Mouse (Mus musculus) lung, embryonic 14.5 days (tissue): Measurements from ENCODE around the gene Cbx2. TPM values are rescaled to one million over a fixed set of nuclear protein-coding genes. Genes with fewer than 3 reads are reported as not detected.
A peak's percentile ranks its signal among the peaks of the same experiment; 100 is the strongest.

ENCODE experiments used
- ATAC-seq: fragments of 200-750 bp; cut with Nextera tagmentation; 2 replicates; pipeline ENCODE4 v1.8.0; 2017; ENCODE audit warnings: mild to moderate bottlenecking, moderate TSS enrichment, moderate library complexity; ENCODE audit not compliant: insufficient read depth
- DNase-seq: peaks from one replicate; pipeline ENCODE4 v3.0.0-alpha.2; 2015
- H3K27ac ChIP-seq: fragments of 300-500 bp; sonication (generic); 2 replicates; pipeline ENCODE4 v1.5.1; 2014; ENCODE audit warnings: low read depth, mild to moderate bottlenecking, moderate library complexity
- H3K27me3 ChIP-seq: fragments of 300-500 bp; sonication (generic); 2 replicates; pipeline ENCODE4 v1.6.1; 2014; ENCODE audit warnings: low read length, control low read depth; ENCODE audit not compliant: insufficient read depth
- H3K36me3 ChIP-seq: fragments of 300-500 bp; sonication (generic); 2 replicates; pipeline ENCODE4 v1.6.1; 2014; ENCODE audit warnings: control low read depth; ENCODE audit not compliant: insufficient read depth
- H3K4me1 ChIP-seq: fragments of 300-500 bp; sonication (generic); 2 replicates; pipeline ENCODE4 v1.6.1; 2014; ENCODE audit warnings: antibody characterized with exemption, control low read depth; ENCODE audit not compliant: insufficient read depth
- H3K4me2 ChIP-seq: fragments of 300-500 bp; sonication (generic); 2 replicates; pipeline ENCODE4 v1.6.1; 2014; ENCODE audit warnings: mild to moderate bottlenecking
- H3K4me3 ChIP-seq: fragments of 300-500 bp; sonication (generic); 2 replicates; pipeline ENCODE4 v1.5.1; 2014; ENCODE audit warnings: low read depth, low read length
- H3K9ac ChIP-seq: fragments of 300-500 bp; sonication (generic); 2 replicates; pipeline ENCODE4 v1.6.1; 2014
- H3K9me3 ChIP-seq: fragments of 300-500 bp; sonication (generic); 2 replicates; pipeline ENCODE4 v1.6.1; 2016; ENCODE audit warnings: low read depth, low read length, control low read depth
- CTCF ChIP-seq: IDR thresholded peaks from 2 replicates; pipeline ENCODE4 v1.5.1; 2016; ENCODE audit warnings: antibody characterized with exemption, low read depth
- WGBS: fragments of 180-500 bp; shearing (Covaris S2); extraction: QIAGEN DNeasy Blood & Tissue Kit; methylation state at CpG from one replicate; pipeline ENCODE4 v1.1.7; 2014; 5-methylcytosine and 5-hydroxymethylcytosine counted together
- polyA plus RNA-seq: library from polyadenylated mRNA; unstranded; fragments of >200 nt; fragmentation: Nextera tagmentation; extraction: Ambion mirVana; gene quantifications from 2 replicates; pipeline ENCODE4 v1.2.1, GENCODE M21; 2014

The Cbx2 gene
- polyA plus RNA-seq, 1 experiment from 2014 or later: 43.4 TPM

GRCm38 (mm10) chr11:119051426-119051825 lies 28.7 kb downstream of the Cbx2 start:
- Histone ChIP-seq H3K4me1 (peaks cover 12% of the 10 kb centered on the region), H3K9me3 (no peaks in the 10 kb centered on the region), H3K4me3 (no peak overlapping the region), H3K27me3 (peaks cover 92% of the 10 kb centered on the region), H3K4me2 (no peak overlapping the region), H3K27ac (no peak overlapping the region), H3K9ac (no peak overlapping the region), H3K36me3 (no peaks in the 10 kb centered on the region)
- no peak for TF ChIP-seq CTCF
- DNase-seq: no peak
- no peak for ATAC-seq

- Histone ChIP-seq H3K36me3 (no peaks in the 10 kb centered on the region), H3K27ac (no peak overlapping the region), H3K4me1 (peaks cover 10% of the 10 kb centered on the region), H3K9me3 (no peaks in the 10 kb centered on the region), H3K4me3 (0 out of 2 replicates have a peak overlapping the region, but pooled peaks have one; percentile 34), H3K4me2 (no peak overlapping the region), H3K9ac (no peak overlapping the region), H3K27me3 (peaks cover 86% of the 10 kb centered on the region)
- DNase-seq (peak; percentile 65), ATAC-seq (no peak)
- TF ChIP-seq CTCF: peak; percentile 70
- WGBS: 3% methylated on average over 15 of the region's 15 CpGs
These were observed 29.3 kb downstream of the Cbx2 start for GRCm38 (mm10) chr11:119051927-119052660.

GRCm38 (mm10) chr11:119052661-119053256 lies 30.0 kb downstream of the Cbx2 start:
- peak overlapping the region; percentile 80 for H3K27ac ChIP-seq
- H3K9me3 ChIP-seq: no peaks in the 10 kb centered on the region
- TF ChIP-seq CTCF: no peak
- whole genome bisulfite sequencing: under 1% methylated on average over 13 of the region's 13 CpGs
- H3K27me3 ChIP-seq: peaks cover 83% of the 10 kb centered on the region
- peak overlapping the region; percentile 36 for H3K9ac ChIP-seq
- no peaks in the 10 kb centered on the region for H3K36me3 ChIP-seq
- peak; percentile 83 for DNase-seq
- peak overlapping the region; percentile 34 for H3K4me3 ChIP-seq
- peak; percentile 48 for ATAC-seq
- H3K4me1 ChIP-seq: peaks cover 16% of the 10 kb centered on the region
- peak overlapping the region; percentile 82 for H3K4me2 ChIP-seq

GRCm38 (mm10) chr11:119053257-119053670 lies 30.5 kb downstream of the Cbx2 start:
- peak; percentile 88 for ATAC-seq
- H3K9me3 ChIP-seq: no peaks in the 10 kb centered on the region
- 0 out of 2 replicates have a peak, but pooled peaks have one; percentile 17 for TF ChIP-seq CTCF
- DNase-seq: peak; percentile 96
- H3K4me2 ChIP-seq: peak overlapping the region; percentile 82
- H3K27ac ChIP-seq: peak overlapping the region; percentile 80
- H3K27me3 ChIP-seq: peaks cover 83% of the 10 kb centered on the region
- peak overlapping the region; percentile 36 for H3K9ac ChIP-seq
- under 1% methylated on average over 42 of the region's 42 CpGs for WGBS
- H3K36me3 ChIP-seq: no peaks in the 10 kb centered on the region
- H3K4me3 ChIP-seq: peak overlapping the region; percentile 34
- peaks cover 21% of the 10 kb centered on the region for H3K4me1 ChIP-seq

- peak overlapping the region; percentile 34 for H3K4me3 ChIP-seq
- WGBS: under 1% methylated on average over 33 of the region's 35 CpGs
- H3K4me1 ChIP-seq: peaks cover 25% of the 10 kb centered on the region
- peak overlapping the region; percentile 82 for H3K4me2 ChIP-seq
- peaks cover 83% of the 10 kb centered on the region for H3K27me3 ChIP-seq
- no peak overlapping the region for H3K9ac ChIP-seq
- no peak for ATAC-seq
- H3K36me3 ChIP-seq: no peaks in the 10 kb centered on the region
- H3K27ac ChIP-seq: no peak overlapping the region
- DNase-seq: no peak
- TF ChIP-seq CTCF: no peak
- H3K9me3 ChIP-seq: no peaks in the 10 kb centered on the region
These were observed 31.1 kb downstream of the Cbx2 start for GRCm38 (mm10) chr11:119053738-119054350.

- peaks cover 28% of the 10 kb centered on the region for H3K4me1 ChIP-seq
These were observed 31.9 kb downstream of the Cbx2 start for GRCm38 (mm10) chr11:119054351-119055345.

More at GRCm38 (mm10) chr11:119054351-119055345, 31.9 kb downstream of the Cbx2 start:
- peak; percentile 73 for TF ChIP-seq CTCF
- Histone ChIP-seq H3K4me2 (peak overlapping the region; percentile 82), H3K36me3 (no peaks in the 10 kb centered on the region), H3K9ac (no peak overlapping the region), H3K27ac (no peak overlapping the region), H3K27me3 (peaks cover 83% of the 10 kb centered on the region), H3K9me3 (no peaks in the 10 kb centered on the region), H3K4me3 (peak overlapping the region; percentile 34)
- WGBS: 3% methylated on average over 47 of the region's 47 CpGs
- ATAC-seq (no peak), DNase-seq (peak; percentile 67)
